Mouse (Mus musculus) heart, postnatal 0 days (tissue): ENCODE results near the gene Slc25a23.

Experiments used
- CTCF ChIP-seq: IDR thresholded peaks from 2 replicates; pipeline ENCODE4 v1.5.1; 2016; ENCODE audit warnings: antibody characterized with exemption, control low read depth, low read depth
- EP300 ChIP-seq: IDR thresholded peaks from 2 replicates; pipeline ENCODE4 v1.6.1; 2016; ENCODE audit warnings: antibody characterized with exemption, low read depth

DNA sequence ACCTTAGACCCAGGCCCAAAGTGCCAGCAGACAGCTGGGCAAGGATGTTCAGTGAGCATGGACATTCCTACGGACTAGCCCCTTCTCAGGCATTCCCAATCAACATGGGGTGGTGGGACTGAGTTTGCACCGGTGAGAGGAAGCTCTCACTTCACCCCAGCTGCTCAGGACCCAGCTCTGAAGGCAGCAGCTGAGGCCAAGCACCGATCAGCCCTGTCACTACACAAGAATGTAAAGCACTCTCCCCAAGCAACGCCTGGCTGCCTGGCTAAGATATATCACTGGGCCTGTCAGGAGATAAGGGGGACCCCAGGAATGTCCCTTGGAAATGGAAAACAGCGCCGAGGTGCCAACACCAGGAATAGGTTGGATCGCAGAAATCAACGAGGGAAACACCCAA, 58.4 kb downstream of the Slc25a23 start:
- no peak for TF ChIP-seq CTCF
- no peak for TF ChIP-seq EP300
